Mouse (Mus musculus) kidney, adult 2 months (tissue): Measurements from ENCODE around the gene Olfr481.

Experiments
- CTCF ChIP-seq: fragments of 200-500 bp; conservative IDR thresholded peaks from 2 replicates; pipeline ENCODE4 v1.5.1; 2011; ENCODE audit warnings: low read depth, mild to moderate bottlenecking, control low read depth, low read length, moderate library complexity, mixed read lengths; ENCODE audit not compliant: insufficient read depth, insufficient read length
- POLR2A ChIP-seq: fragments of 200-500 bp; IDR thresholded peaks from one replicate; pipeline ENCODE4 v1.6.1; 2011; ENCODE audit warnings: low read depth, low read length, control low read depth

DNA sequence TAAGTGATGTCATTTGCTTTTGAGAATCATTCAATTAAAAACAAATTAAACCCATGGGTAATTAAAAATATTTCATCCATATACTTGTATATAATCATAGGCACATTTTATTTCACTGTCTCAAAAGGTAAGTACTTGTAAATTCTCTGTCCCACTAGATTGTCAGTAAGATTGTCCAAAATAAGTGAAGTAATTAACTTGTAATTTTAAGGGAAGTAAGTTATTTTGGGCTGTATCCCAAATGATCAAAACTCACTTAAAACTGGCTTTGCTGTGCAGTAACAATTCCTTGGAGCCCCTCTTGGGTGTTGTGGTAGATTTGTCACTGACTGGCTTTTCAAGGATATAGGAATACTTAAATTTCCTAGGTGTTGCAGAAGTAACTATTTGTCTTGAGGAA is at the start of gene Olfr481:
- TF ChIP-seq CTCF, result no peak
- no peak for TF ChIP-seq POLR2A
